Mouse (Mus musculus) right cerebral cortex, postnatal 10 days (tissue): ENCODE measurements around the gene Ecm2.

Experiments
- DNase-seq, 2 experiments: peaks; one replicate each; pipeline ENCODE4 v3.0.0; 2021; ENCODE audit warnings: low spot score in 2 of 2

Gene Ecm2

GRCm38 (mm10) chr13:49504510-49504909, at the start of gene Ecm2:
Gene Ecm2, plus strand, starts transcription at chr13:49504810.
- DNase-seq: no peak

GRCm38 (mm10) chr13:49460276-49460675, 44.3 kb upstream of the Ecm2 start:
- DNase-seq: no peak

- peak; percentile 41 for DNase-seq
Observed at GRCm38 (mm10) chr13:49460692-49461414, 43.8 kb upstream of the Ecm2 start.

GRCm38 (mm10) chr13:49461458-49462132, 43.0 kb upstream of the Ecm2 start:
- no peak for DNase-seq

- no peak for DNase-seq
Observed at GRCm38 (mm10) chr13:49462921-49463320, 41.7 kb upstream of the Ecm2 start.

- no peak for DNase-seq
Observed at GRCm38 (mm10) chr13:49465875-49466274, 38.7 kb upstream of the Ecm2 start.

- no peak for DNase-seq
Observed at GRCm38 (mm10) chr13:49466393-49467075, 38.1 kb upstream of the Ecm2 start.

- DNase-seq: no peak
Observed at GRCm38 (mm10) chr13:49467585-49467984, 37.0 kb upstream of the Ecm2 start.

GRCm38 (mm10) chr13:49469002-49469401, 35.6 kb upstream of the Ecm2 start:
- DNase-seq: no peak

- no peak for DNase-seq
Observed at GRCm38 (mm10) chr13:49470319-49470718, 34.3 kb upstream of the Ecm2 start.

GRCm38 (mm10) chr13:49470806-49471205, 33.8 kb upstream of the Ecm2 start:
- DNase-seq: no peak

GRCm38 (mm10) chr13:49471981-49472675, 32.5 kb upstream of the Ecm2 start:
- no peak for DNase-seq

- DNase-seq: no peak
Observed at GRCm38 (mm10) chr13:49472676-49473005, 32.0 kb upstream of the Ecm2 start.

- no peak for DNase-seq
Observed at GRCm38 (mm10) chr13:49477887-49478286, 26.7 kb upstream of the Ecm2 start.

- DNase-seq: no peak
Observed at GRCm38 (mm10) chr13:49478851-49479374, 25.7 kb upstream of the Ecm2 start.

GRCm38 (mm10) chr13:49479399-49479798, 25.2 kb upstream of the Ecm2 start:
- DNase-seq: no peak

- peak; percentile 49 to 50 for DNase-seq
Observed at GRCm38 (mm10) chr13:49480057-49480456, 24.6 kb upstream of the Ecm2 start.

- no peak for DNase-seq
Observed at GRCm38 (mm10) chr13:49480551-49480950, 24.1 kb upstream of the Ecm2 start.

GRCm38 (mm10) chr13:49485388-49485787, 19.2 kb upstream of the Ecm2 start:
- DNase-seq: no peak

GRCm38 (mm10) chr13:49492376-49493368, 11.9 kb upstream of the Ecm2 start, which contains the start of gene Tes3-ps:
Gene Tes3-ps, plus strand, starts transcription at chr13:49493318.
- DNase-seq: no peak

GRCm38 (mm10) chr13:49505776-49506175, 1.2 kb downstream of the Ecm2 start:
- no peak for DNase-seq
